Mouse (Mus musculus) lung, postnatal 10 days (tissue): ENCODE measurements at regions not wholly inside any gene's neighbourhood (a gene's known extent, or its start where the extent isn't known, plus 50 kb on each side); places are given as distances from the start of the nearest gene placed in this dataset.

Experiments
- DNase-seq: peaks from one replicate; pipeline ENCODE4 v3.0.0; 2021

- no peak for DNase-seq
These were observed 1383.4 kb downstream of the Defb40 start for GRCm38 (mm10) chr8:17594607-17595006.

GRCm38 (mm10) chr8:17590135-17590534, 1387.9 kb downstream of the Defb40 start:
- DNase-seq, result peak; percentile 25

- no peak for DNase-seq
These were observed 1389.9 kb downstream of the Defb40 start for GRCm38 (mm10) chr8:17588189-17588588.

- no peak for DNase-seq
These were observed 1390.7 kb downstream of the Defb40 start for GRCm38 (mm10) chr8:17587261-17587861.
